Mouse (Mus musculus) midbrain, embryonic 12.5 days (tissue): ENCODE data around the gene Ninj1. TPM values are rescaled to one million over a fixed set of nuclear protein-coding genes. Genes with fewer than 3 reads are reported as not detected.

Experiments
- ATAC-seq: fragments of 200-750 bp; cut with Nextera tagmentation; 2 replicates; pipeline ENCODE4 v1.8.0; 2017; ENCODE audit warnings: low read depth, moderate TSS enrichment, moderate library complexity; ENCODE audit not compliant: low FRiP score
- H3K27ac ChIP-seq: fragments of 300-500 bp; sonication (generic); replicated peaks from 2 replicates; pipeline ENCODE4 v1.5.1; 2016; ENCODE audit warnings: mild to moderate bottlenecking
- H3K27me3 ChIP-seq: fragments of 300-500 bp; sonication (generic); 2 replicates; pipeline ENCODE4 v1.6.1; 2016; ENCODE audit warnings: mild to moderate bottlenecking
- H3K36me3 ChIP-seq: fragments of 300-500 bp; sonication (generic); 2 replicates; pipeline ENCODE4 v1.6.1; 2016
- H3K4me1 ChIP-seq: fragments of 300-500 bp; sonication (generic); 2 replicates; pipeline ENCODE4 v1.6.1; 2016
- H3K4me2 ChIP-seq: fragments of 300-500 bp; sonication (generic); replicated peaks from 2 replicates; pipeline ENCODE4 v1.6.1; 2016; ENCODE audit warnings: mild to moderate bottlenecking, moderate library complexity
- H3K4me3 ChIP-seq: fragments of 300-500 bp; sonication (generic); 2 replicates; pipeline ENCODE4 v1.5.1; 2016; ENCODE audit warnings: mild to moderate bottlenecking
- H3K9ac ChIP-seq: fragments of 300-500 bp; sonication (generic); replicated peaks from 2 replicates; pipeline ENCODE4 v1.6.1; 2016; ENCODE audit warnings: mild to moderate bottlenecking, moderate library complexity
- H3K9me3 ChIP-seq: fragments of 300-500 bp; sonication (generic); 2 replicates; pipeline ENCODE4 v1.6.1; 2016; ENCODE audit warnings: mild to moderate bottlenecking
- WGBS: fragments of 180-500 bp; shearing (Covaris S2); methylation state at CpG from one replicate; pipeline ENCODE4 v1.1.7; 2016; 5-methylcytosine and 5-hydroxymethylcytosine counted together
- polyA plus RNA-seq: library from polyadenylated mRNA; unstranded; fragments of >200 nt; fragmentation: Nextera tagmentation; extraction: Ambion mirVana; gene quantifications from 2 replicates; pipeline ENCODE4 v1.2.1, GENCODE M21; 2016

Ninj1 gene
- polyA plus RNA-seq, 1 experiment from 2014 or later = 16.7 TPM

GRCm38 (mm10) chr13:49243492-49243891 is 56.2 kb downstream of the Ninj1 start:
- Histone ChIP-seq H3K4me1 (peaks cover 10% of the 10 kb centered on the region), H3K9me3 (no peaks in the 10 kb centered on the region), H3K27me3 (peaks cover 38% of the 10 kb centered on the region), H3K9ac (no peak overlapping the region), H3K27ac (no peak overlapping the region), H3K36me3 (no peaks in the 10 kb centered on the region), H3K4me2 (no peak overlapping the region), H3K4me3 (no peak overlapping the region)
- ATAC-seq = no peak
- WGBS = 96% methylated on average over 2 of the region's 2 CpGs

GRCm38 (mm10) chr13:49245251-49245650 is 58.0 kb downstream of the Ninj1 start:
- Histone ChIP-seq H3K4me3 (no peak overlapping the region), H3K36me3 (no peaks in the 10 kb centered on the region), H3K4me2 (no peak overlapping the region), H3K9ac (no peak overlapping the region), H3K27me3 (peaks cover 51% of the 10 kb centered on the region), H3K9me3 (no peaks in the 10 kb centered on the region), H3K4me1 (peaks cover 10% of the 10 kb centered on the region), H3K27ac (no peak overlapping the region)
- no peak for ATAC-seq
- 50% methylated on average over 4 of the region's 4 CpGs for WGBS

Other genes starting within 250 kb of the Ninj1 start
- gene Fam120a, start 219.5 kb upstream of the Ninj1 start, polyA plus RNA-seq = 14.6 and 16.1 TPM in 2 replicates
- 12.0 and 15.0 TPM in 2 replicates for gene Wnk2, start 39.5 kb upstream of the Ninj1 start, polyA plus RNA-seq
- gene Card19, start 28.6 kb downstream of the Ninj1 start, polyA plus RNA-seq = 16.9 and 18.2 TPM in 2 replicates
- gene Susd3, start 61.2 kb downstream of the Ninj1 start, polyA plus RNA-seq = 0.70 and 0.86 TPM in 2 replicates
- gene Fgd3, start 132.8 kb downstream of the Ninj1 start, polyA plus RNA-seq = 1.0 and 1.1 TPM in 2 replicates
- 36.7 and 38.8 TPM in 2 replicates for gene Bicd2, start 154.1 kb downstream of the Ninj1 start, polyA plus RNA-seq
- gene Ippk, start 233.8 kb downstream of the Ninj1 start, polyA plus RNA-seq = 14.2 and 16.3 TPM in 2 replicates